Mouse (Mus musculus) thymus, postnatal 4 days (tissue): ENCODE results near the gene Tmem203.

Experiments used
- DNase-seq: peaks from one replicate; pipeline ENCODE4 v3.0.0; 2021

Gene Tmem203

GRCm38 (mm10) chr2:25255284-25255779 is at the start of gene Tmem203:
TSS of gene Tmem203 (plus strand) at chr2:25255439.
- peak; percentile 91 for DNase-seq

GRCm38 (mm10) chr2:25207593-25207992 is 47.6 kb upstream of the Tmem203 start:
- no peak for DNase-seq

GRCm38 (mm10) chr2:25210686-25211085 is 44.6 kb upstream of the Tmem203 start:
- DNase-seq = no peak

- DNase-seq = peak; percentile 91
Observed at GRCm38 (mm10) chr2:25211121-25211670, 44.0 kb upstream of the Tmem203 start, which contains the start of gene Nelfb. TSS of gene Nelfb (minus strand) at chr2:25211489.

- no peak for DNase-seq
Observed at GRCm38 (mm10) chr2:25213266-25213865, 41.9 kb upstream of the Tmem203 start.

GRCm38 (mm10) chr2:25214444-25214843 is 40.8 kb upstream of the Tmem203 start, which contains the start of gene Stpg3:
TSS of gene Stpg3 (minus strand) at chr2:25214637.
- DNase-seq = no peak

- no peak for DNase-seq
Observed at GRCm38 (mm10) chr2:25217666-25218065, 37.6 kb upstream of the Tmem203 start.

- no peak for DNase-seq
Observed at GRCm38 (mm10) chr2:25218445-25218844, 36.8 kb upstream of the Tmem203 start, which contains the start of gene Fam166a. TSS of gene Fam166a (plus strand) at chr2:25218745.

GRCm38 (mm10) chr2:25221331-25221772 is 33.9 kb upstream of the Tmem203 start:
- DNase-seq = no peak

GRCm38 (mm10) chr2:25223681-25224491 is 31.4 kb upstream of the Tmem203 start:
- DNase-seq = peak; percentile 84

- peak; percentile 91 for DNase-seq
Observed at GRCm38 (mm10) chr2:25224492-25224765, 30.8 kb upstream of the Tmem203 start, which contains the start of gene Tubb4b. TSS of gene Tubb4b (minus strand) at chr2:25224702.

- DNase-seq = peak; percentile 94
Observed at GRCm38 (mm10) chr2:25224766-25225752, 30.2 kb upstream of the Tmem203 start.

- no peak for DNase-seq
Observed at GRCm38 (mm10) chr2:25225811-25226379, 29.3 kb upstream of the Tmem203 start.

GRCm38 (mm10) chr2:25226864-25227263 is 28.4 kb upstream of the Tmem203 start:
- DNase-seq = no peak

GRCm38 (mm10) chr2:25227406-25227805 is 27.8 kb upstream of the Tmem203 start:
- no peak for DNase-seq

GRCm38 (mm10) chr2:25228431-25228889 is 26.8 kb upstream of the Tmem203 start:
- peak; percentile 95 for DNase-seq

GRCm38 (mm10) chr2:25228995-25229530 is 26.2 kb upstream of the Tmem203 start:
- DNase-seq = no peak

- DNase-seq = no peak
Observed at GRCm38 (mm10) chr2:25229582-25229981, 25.7 kb upstream of the Tmem203 start.

- no peak for DNase-seq
Observed at GRCm38 (mm10) chr2:25230581-25230980, 24.7 kb upstream of the Tmem203 start.

- no peak for DNase-seq
Observed at GRCm38 (mm10) chr2:25231038-25231437, 24.2 kb upstream of the Tmem203 start.

GRCm38 (mm10) chr2:25233421-25233820 is 21.8 kb upstream of the Tmem203 start:
- no peak for DNase-seq

GRCm38 (mm10) chr2:25234050-25234449 is 21.2 kb upstream of the Tmem203 start, which contains the start of gene Slc34a3:
TSS of gene Slc34a3 (minus strand) at chr2:25234364.
- no peak for DNase-seq
